Mouse (Mus musculus) C2C12 (cell line): ENCODE data around the gene Lrrc14b. TPM values are rescaled to one million over a fixed set of nuclear protein-coding genes. Genes with fewer than 3 reads are reported as not detected.

Experiments used
- H3K27me3 ChIP-seq: one replicate; pipeline ENCODE4 v1.6.1; 2011; ENCODE audit not compliant: control insufficient read depth, insufficient read depth, insufficient read length
- H3K36me3 ChIP-seq: one replicate; pipeline ENCODE4 v1.6.1; 2011; ENCODE audit not compliant: control insufficient read depth, insufficient read depth
- H3K4me3 ChIP-seq: one replicate; pipeline ENCODE4 v1.5.1; 2011; ENCODE audit warnings: mild to moderate bottlenecking, control low read depth; ENCODE audit not compliant: poor library complexity, insufficient read depth, severe bottlenecking
- H3K79me2 ChIP-seq: one replicate; pipeline ENCODE4 v1.6.1; 2011; ENCODE audit not compliant: control insufficient read depth, insufficient read depth
- H3K79me3 ChIP-seq: one replicate; pipeline ENCODE4 v1.6.1; 2011; ENCODE audit warnings: low read depth, control low read depth
- H3ac ChIP-seq: one replicate; pipeline ENCODE3; 2011; ENCODE audit warnings: low read depth; ENCODE audit not compliant: control insufficient read depth, insufficient read length
- CEBPB ChIP-seq: IDR thresholded peaks from one replicate; pipeline ENCODE4 v1.6.1; 2011; ENCODE audit warnings: low read depth, mild to moderate bottlenecking, control low read depth, moderate library complexity
- CTCF ChIP-seq: IDR thresholded peaks from one replicate; pipeline ENCODE4 v1.5.1; 2011; ENCODE audit not compliant: control insufficient read depth, insufficient read depth, insufficient read length
- FOSL1 ChIP-seq: IDR thresholded peaks from one replicate; pipeline ENCODE4 v1.8.0; 2011; ENCODE audit warnings: mild to moderate bottlenecking, low read length; ENCODE audit not compliant: poor library complexity, insufficient read depth, severe bottlenecking
- MAX ChIP-seq: IDR thresholded peaks from one replicate; pipeline ENCODE4 v1.6.1; 2011; ENCODE audit warnings: mild to moderate bottlenecking, control low read depth
- MYOD1 ChIP-seq: IDR thresholded peaks from one replicate; pipeline ENCODE4 v1.6.1; 2011; ENCODE audit warnings: low read depth; ENCODE audit not compliant: control insufficient read depth, insufficient read length
- MYOG ChIP-seq: IDR thresholded peaks from one replicate; pipeline ENCODE4 v1.6.1; 2011; ENCODE audit not compliant: control insufficient read depth, insufficient read length; ENCODE audit errors: extremely low read depth
- USF1 ChIP-seq: IDR thresholded peaks from one replicate; pipeline ENCODE4 v1.6.1; 2011; ENCODE audit warnings: low read depth, mild to moderate bottlenecking, control low read depth, moderate library complexity
- long read RNA-seq, 2 experiments: library from polyadenylated mRNA; unstranded; transcript quantifications; one replicate each; pipeline ENCODE4 v2.0.0; 2019 to 2020
- polyA plus RNA-seq: library from polyadenylated mRNA; unstranded; fragments of >200 nt; fragmentation: generic; extraction: Trizol; gene quantifications from one replicate; pipeline ENCODE4 v1.2.1, GENCODE M21; 2012; ENCODE audit warnings: missing spikeins

Lrrc14b gene
- polyA plus RNA-seq, result 0.01 TPM
- long read RNA-seq, experiment 1, result 0 reads
- long read RNA-seq, experiment 2, partial matches to known transcripts, result 0 of 2 reads
- long read RNA-seq, experiment 2, other reads (novel, unspliced or antisense), result 0 of 2 reads

GRCm38 (mm10) chr13:74363859-74364235, at the start of gene Lrrc14b:
Gene Lrrc14b (minus strand): TSS chr13:74364005.
- TF ChIP-seq MAX, result no peak
- TF ChIP-seq USF1, result peak; percentile 24
- Histone ChIP-seq H3ac (peak within 1 kb of the TSS; percentile 3), H3K27me3 (no peaks in the 10 kb centered on the region), H3K79me2 (no peaks in the 10 kb centered on the region), H3K4me3 (no peak within 1 kb of the TSS), H3K79me3 (no peaks in the 10 kb centered on the region), H3K36me3 (peaks cover 19% of the 10 kb centered on the region)

- no peak within 1 kb of the TSS for H3K4me3 ChIP-seq
- TF ChIP-seq MYOD1 (no peak), CTCF (no peak), USF1 (no peak), CEBPB (no peak), FOSL1 (no peak), MYOG (no peak), MAX (no peak)
- H3K79me3 ChIP-seq, result no peaks in the 10 kb centered on the region
- H3K27me3 ChIP-seq, result no peaks in the 10 kb centered on the region
- no peaks in the 10 kb centered on the region for H3K36me3 ChIP-seq
- no peaks in the 10 kb centered on the region for H3K79me2 ChIP-seq
- H3ac ChIP-seq, result no peak within 1 kb of the TSS
Observed at GRCm38 (mm10) chr13:74399298-74399839, 35.6 kb upstream of the Lrrc14b start, which contains the start of gene Ftl1-ps1. Gene Ftl1-ps1 (plus strand): TSS chr13:74399694.

- Histone ChIP-seq H3K4me3 (no peak overlapping the region), H3K36me3 (no peaks in the 10 kb centered on the region), H3K79me2 (peaks cover 8% of the 10 kb centered on the region), H3ac (no peak overlapping the region), H3K79me3 (peaks cover 1% of the 10 kb centered on the region), H3K27me3 (no peaks in the 10 kb centered on the region)
- TF ChIP-seq MYOD1 (no peak), MAX (no peak), CTCF (no peak)
Observed at GRCm38 (mm10) chr13:74391156-74391555, 27.4 kb upstream of the Lrrc14b start.

- peak within 1 kb of the TSS; percentile 74 for H3ac ChIP-seq
- no peaks in the 10 kb centered on the region for H3K36me3 ChIP-seq
- peaks cover 8% of the 10 kb centered on the region for H3K79me2 ChIP-seq
- H3K27me3 ChIP-seq, result no peaks in the 10 kb centered on the region
- peak within 1 kb of the TSS; percentile 41 for H3K4me3 ChIP-seq
- H3K79me3 ChIP-seq, result peaks cover 1% of the 10 kb centered on the region
- no peak for TF ChIP-seq MYOD1
- no peak for TF ChIP-seq MYOG
- TF ChIP-seq FOSL1, result no peak
Observed at GRCm38 (mm10) chr13:74390371-74390990, 26.7 kb upstream of the Lrrc14b start, which contains the start of gene Zfp72. Gene Zfp72 (minus strand): TSS chr13:74390836.

GRCm38 (mm10) chr13:74389730-74390129, 25.9 kb upstream of the Lrrc14b start:
- Histone ChIP-seq H3K27me3 (no peaks in the 10 kb centered on the region), H3K4me3 (no peak overlapping the region), H3ac (no peak overlapping the region), H3K79me3 (peaks cover 1% of the 10 kb centered on the region), H3K36me3 (no peaks in the 10 kb centered on the region), H3K79me2 (peaks cover 8% of the 10 kb centered on the region)
- TF ChIP-seq CEBPB, result no peak
- no peak for TF ChIP-seq CTCF
- TF ChIP-seq MAX, result no peak
- TF ChIP-seq MYOD1, result no peak
- TF ChIP-seq USF1, result no peak
- TF ChIP-seq FOSL1, result no peak
- TF ChIP-seq MYOG, result no peak

- Histone ChIP-seq H3K4me3 (no peak overlapping the region), H3ac (no peak overlapping the region), H3K27me3 (no peaks in the 10 kb centered on the region), H3K79me2 (no peaks in the 10 kb centered on the region), H3K79me3 (no peaks in the 10 kb centered on the region), H3K36me3 (no peaks in the 10 kb centered on the region)
- TF ChIP-seq MYOG (no peak), MYOD1 (no peak), CTCF (no peak), CEBPB (no peak), MAX (no peak), USF1 (no peak), FOSL1 (no peak)
Observed at GRCm38 (mm10) chr13:74382289-74382688, 18.5 kb upstream of the Lrrc14b start.
